Mouse (Mus musculus) lung, embryonic 16.5 days (tissue): Measurements from ENCODE around the gene Tmem59l. TPM values are rescaled to one million over a fixed set of nuclear protein-coding genes. Genes with fewer than 3 reads are reported as not detected.

Experiments used
- ATAC-seq: fragments of 200-750 bp; cut with Nextera tagmentation; 2 replicates; pipeline ENCODE4 v1.8.0; 2017; ENCODE audit warnings: low read depth, mild to moderate bottlenecking, moderate library complexity
- H3K27ac ChIP-seq: fragments of 300-500 bp; sonication (generic); 2 replicates; pipeline ENCODE4 v1.5.1; 2014; ENCODE audit warnings: mild to moderate bottlenecking, control low read depth, low read length
- H3K27me3 ChIP-seq: fragments of 300-500 bp; sonication (generic); 2 replicates; pipeline ENCODE4 v1.6.1; 2014; ENCODE audit warnings: low read depth, low read length, mixed read lengths; ENCODE audit not compliant: control insufficient read depth, insufficient read depth
- H3K36me3 ChIP-seq: fragments of 300-500 bp; sonication (generic); 2 replicates; pipeline ENCODE4 v1.6.1; 2014; ENCODE audit warnings: low read length; ENCODE audit not compliant: control insufficient read depth, insufficient read depth
- H3K4me1 ChIP-seq: fragments of 300-500 bp; sonication (generic); replicated peaks from 2 replicates; pipeline ENCODE4 v1.6.1; 2014; ENCODE audit warnings: low read length, mixed read lengths; ENCODE audit not compliant: control insufficient read depth, insufficient read depth
- H3K4me2 ChIP-seq: fragments of 300-500 bp; sonication (generic); 2 replicates; pipeline ENCODE4 v1.6.1; 2014; ENCODE audit warnings: low read depth, low read length, control low read depth
- H3K4me3 ChIP-seq: fragments of 300-500 bp; sonication (generic); 2 replicates; pipeline ENCODE4 v1.5.1; 2014; ENCODE audit warnings: mild to moderate bottlenecking, low read length, control low read depth
- H3K9ac ChIP-seq: fragments of 300-500 bp; sonication (generic); 2 replicates; pipeline ENCODE4 v1.6.1; 2014; ENCODE audit warnings: low read length, control low read depth
- H3K9me3 ChIP-seq: fragments of 300-500 bp; sonication (generic); 2 replicates; pipeline ENCODE4 v1.6.1; 2016; ENCODE audit warnings: low read length; ENCODE audit not compliant: control insufficient read depth
- WGBS: fragments of 180-500 bp; shearing (Covaris S2); extraction: QIAGEN DNeasy Blood & Tissue Kit; methylation state at CpG from one replicate; pipeline ENCODE4 v1.1.7; 2014; 5-methylcytosine and 5-hydroxymethylcytosine counted together
- polyA plus RNA-seq: library from polyadenylated mRNA; unstranded; fragments of >200 nt; fragmentation: Nextera tagmentation; extraction: Ambion mirVana; gene quantifications from 2 replicates; pipeline ENCODE4 v1.2.1, GENCODE M21; 2015

The Tmem59l gene
- polyA plus RNA-seq, 1 experiment from 2014 or later, result 5.6 TPM

DNA sequence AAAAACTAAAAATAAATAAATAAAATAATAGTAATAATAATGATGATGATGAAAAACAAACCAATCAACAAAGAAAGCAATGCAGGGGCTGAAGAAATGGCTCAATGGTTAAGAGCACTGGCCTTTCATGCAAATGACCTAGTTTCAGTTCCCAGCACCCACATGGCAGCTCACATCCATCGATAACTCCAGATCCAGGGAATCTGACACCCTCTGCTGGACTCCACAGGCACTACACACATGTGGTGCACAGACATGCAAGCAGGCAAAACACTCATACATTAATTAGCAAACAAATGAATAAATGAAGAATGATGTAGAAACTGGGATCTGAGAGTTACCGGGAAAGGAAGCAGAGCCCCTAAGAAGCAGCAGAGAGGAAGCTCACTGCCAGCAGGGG lies 27.5 kb downstream of the Tmem59l start:
- Histone ChIP-seq H3K9me3 (no peaks in the 10 kb centered on the region), H3K36me3 (0 out of 2 replicates have a peak, but pooled peaks cover 2% of the 10 kb centered on the region), H3K27me3 (no peaks in the 10 kb centered on the region), H3K4me2 (no peak overlapping the region), H3K9ac (no peak overlapping the region), H3K27ac (no peak overlapping the region), H3K4me3 (no peak overlapping the region), H3K4me1 (0 out of 2 replicates have a peak, but pooled peaks cover 5% of the 10 kb centered on the region)
- no peak for ATAC-seq
- 95% methylated on average over 2 of the region's 2 CpGs for WGBS

- H3K27ac ChIP-seq, result no peak overlapping the region
- H3K27me3 ChIP-seq, result no peaks in the 10 kb centered on the region
- no peak for ATAC-seq
- 80% methylated on average over 3 of the region's 3 CpGs for WGBS
- H3K9ac ChIP-seq, result no peak overlapping the region
- H3K4me3 ChIP-seq, result no peak overlapping the region
- H3K4me1 ChIP-seq, result 0 out of 2 replicates have a peak, but pooled peaks cover 3% of the 10 kb centered on the region
- 0 out of 2 replicates have a peak, but pooled peaks cover 2% of the 10 kb centered on the region for H3K36me3 ChIP-seq
- H3K9me3 ChIP-seq, result no peaks in the 10 kb centered on the region
- no peak overlapping the region for H3K4me2 ChIP-seq
These were observed 28.7 kb downstream of the Tmem59l start for GRCm38 (mm10) chr8:70458462-70458861.

DNA sequence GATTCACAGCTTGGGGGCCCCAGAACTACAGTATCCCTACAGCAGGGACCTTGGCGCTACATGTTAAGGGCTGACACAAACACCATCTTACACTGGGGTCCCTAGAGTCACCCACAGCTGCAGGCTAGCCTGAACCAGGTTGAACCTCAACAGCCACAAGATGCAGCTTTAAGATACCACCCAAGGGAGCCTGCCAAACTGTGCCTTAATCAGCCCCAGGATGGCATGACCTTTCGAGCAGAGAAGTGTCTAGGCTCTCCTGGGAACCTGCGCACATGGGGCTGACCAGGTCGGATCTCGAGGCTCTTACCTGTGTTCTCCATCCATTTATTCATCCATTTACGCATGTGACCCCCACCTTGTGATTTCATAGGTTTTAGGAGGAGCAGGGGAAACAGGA lies 29.3 kb downstream of the Tmem59l start:
- ATAC-seq, result no peak
- Histone ChIP-seq H3K27me3 (no peaks in the 10 kb centered on the region), H3K36me3 (0 out of 2 replicates have a peak, but pooled peaks cover 2% of the 10 kb centered on the region), H3K4me2 (no peak overlapping the region), H3K9ac (no peak overlapping the region), H3K4me1 (no peaks in the 10 kb centered on the region), H3K9me3 (no peaks in the 10 kb centered on the region), H3K4me3 (no peak overlapping the region), H3K27ac (no peak overlapping the region)
- 82% methylated on average over 6 of the region's 6 CpGs for WGBS

DNA sequence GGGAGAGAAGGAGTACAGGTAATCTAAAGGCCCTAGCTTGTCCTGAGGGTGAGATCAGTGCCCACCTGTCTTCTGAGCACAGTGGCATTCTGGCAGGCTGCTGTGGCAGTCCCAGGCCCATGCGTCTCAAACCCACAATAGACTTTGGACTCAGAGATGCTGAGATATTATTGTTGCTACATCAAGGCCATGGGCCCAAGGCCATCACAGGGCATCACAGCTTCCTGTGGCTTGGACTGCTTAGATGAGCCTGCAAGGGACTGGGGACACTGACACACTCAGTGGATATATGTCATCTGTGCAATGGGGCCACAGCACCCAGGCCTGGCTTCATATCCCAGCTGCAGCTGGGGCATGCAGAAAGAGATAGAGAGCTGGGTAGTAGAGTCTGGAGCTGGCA lies 30.2 kb downstream of the Tmem59l start:
- Histone ChIP-seq H3K27me3 (no peaks in the 10 kb centered on the region), H3K4me3 (no peak overlapping the region), H3K4me1 (no peaks in the 10 kb centered on the region), H3K9ac (no peak overlapping the region), H3K9me3 (no peaks in the 10 kb centered on the region), H3K36me3 (peaks cover 4% of the 10 kb centered on the region), H3K27ac (no peak overlapping the region), H3K4me2 (no peak overlapping the region)
- 78% methylated on average over 1 of the region's 1 CpGs for WGBS
- no peak for ATAC-seq

GRCm38 (mm10) chr8:70453852-70454251 lies 33.3 kb downstream of the Tmem59l start:
- no peak overlapping the region for H3K4me2 ChIP-seq
- no peak overlapping the region for H3K27ac ChIP-seq
- H3K9ac ChIP-seq, result no peak overlapping the region
- ATAC-seq, result no peak
- 87% methylated on average over 5 of the region's 5 CpGs for WGBS
- no peaks in the 10 kb centered on the region for H3K27me3 ChIP-seq
- H3K36me3 ChIP-seq, result peaks cover 19% of the 10 kb centered on the region
- H3K4me1 ChIP-seq, result peaks cover 3% of the 10 kb centered on the region; the same call in 1 of the 2 replicates
- no peaks in the 10 kb centered on the region for H3K9me3 ChIP-seq
- H3K4me3 ChIP-seq, result no peak overlapping the region

GRCm38 (mm10) chr8:70452196-70452966 lies 34.8 kb downstream of the Tmem59l start:
- Histone ChIP-seq H3K36me3 (peaks cover 19% of the 10 kb centered on the region), H3K4me2 (no peak overlapping the region), H3K9me3 (no peaks in the 10 kb centered on the region), H3K27ac (no peak overlapping the region), H3K27me3 (no peaks in the 10 kb centered on the region), H3K4me3 (no peak overlapping the region), H3K9ac (no peak overlapping the region), H3K4me1 (peaks cover 17% of the 10 kb centered on the region)
- no peak for ATAC-seq
- WGBS, result 60% methylated on average over 52 of the region's 52 CpGs

GRCm38 (mm10) chr8:70447639-70448420 lies 39.3 kb downstream of the Tmem59l start:
- ATAC-seq, result peak; percentile 37; the same call in 1 of the 2 replicates
- H3K27ac ChIP-seq, result peak overlapping the region; percentile 59
- no peaks in the 10 kb centered on the region for H3K9me3 ChIP-seq
- no peak overlapping the region for H3K4me2 ChIP-seq
- H3K36me3 ChIP-seq, result peaks cover 19% of the 10 kb centered on the region
- H3K4me3 ChIP-seq, result no peak overlapping the region
- H3K4me1 ChIP-seq, result peaks cover 17% of the 10 kb centered on the region
- whole genome bisulfite sequencing, result 53% methylated on average over 19 of the region's 19 CpGs
- no peaks in the 10 kb centered on the region for H3K27me3 ChIP-seq
- H3K9ac ChIP-seq, result peak overlapping the region; percentile 28; the same call in 1 of the 2 replicates

GRCm38 (mm10) chr8:70445988-70446387 lies 41.2 kb downstream of the Tmem59l start:
- H3K9ac ChIP-seq, result no peak overlapping the region

DNA sequence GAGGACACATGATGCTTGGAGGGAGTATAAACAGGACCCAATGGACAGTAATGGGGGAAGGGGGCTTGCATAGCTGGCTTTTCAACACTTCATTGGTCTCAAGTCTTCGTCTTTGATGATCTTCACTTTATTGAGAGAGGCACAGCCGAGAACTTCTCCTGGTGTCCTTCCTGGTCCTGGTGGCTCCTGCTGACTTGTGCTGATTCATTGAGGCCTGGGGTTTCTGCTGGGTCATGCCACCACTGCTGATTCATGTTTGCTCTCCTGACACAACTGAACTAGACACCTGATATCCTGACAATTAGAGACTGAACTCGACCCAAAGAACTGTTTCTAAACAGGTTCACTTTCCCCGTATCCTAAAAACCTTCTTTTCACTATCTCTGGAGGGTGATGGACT lies 43.8 kb downstream of the Tmem59l start:
- H3K27me3 ChIP-seq, result no peaks in the 10 kb centered on the region
- H3K4me2 ChIP-seq, result no peak overlapping the region
- H3K4me1 ChIP-seq, result peaks cover 19% of the 10 kb centered on the region
- H3K9ac ChIP-seq, result no peak overlapping the region
- no peaks in the 10 kb centered on the region for H3K36me3 ChIP-seq
- no peak for ATAC-seq
- no peak overlapping the region for H3K27ac ChIP-seq
- H3K9me3 ChIP-seq, result no peaks in the 10 kb centered on the region
- WGBS, result 77% methylated on average over 4 of the region's 4 CpGs
- no peak overlapping the region for H3K4me3 ChIP-seq

More at GRCm38 (mm10) chr8:70445988-70446387, 41.2 kb downstream of the Tmem59l start:
- H3K4me2 ChIP-seq, result no peak overlapping the region
- peaks cover 7% of the 10 kb centered on the region; the same call in 1 of the 2 replicates for H3K36me3 ChIP-seq
- peaks cover 17% of the 10 kb centered on the region for H3K4me1 ChIP-seq
- no peak overlapping the region for H3K27ac ChIP-seq
- 62% methylated on average over 1 of the region's 1 CpGs for WGBS
- H3K27me3 ChIP-seq, result no peaks in the 10 kb centered on the region
- ATAC-seq, result no peak
- H3K9me3 ChIP-seq, result no peaks in the 10 kb centered on the region
- H3K4me3 ChIP-seq, result no peak overlapping the region
